8 mouse cellular contexts compared by ENCODE assay signal in the genomic region with DNA sequence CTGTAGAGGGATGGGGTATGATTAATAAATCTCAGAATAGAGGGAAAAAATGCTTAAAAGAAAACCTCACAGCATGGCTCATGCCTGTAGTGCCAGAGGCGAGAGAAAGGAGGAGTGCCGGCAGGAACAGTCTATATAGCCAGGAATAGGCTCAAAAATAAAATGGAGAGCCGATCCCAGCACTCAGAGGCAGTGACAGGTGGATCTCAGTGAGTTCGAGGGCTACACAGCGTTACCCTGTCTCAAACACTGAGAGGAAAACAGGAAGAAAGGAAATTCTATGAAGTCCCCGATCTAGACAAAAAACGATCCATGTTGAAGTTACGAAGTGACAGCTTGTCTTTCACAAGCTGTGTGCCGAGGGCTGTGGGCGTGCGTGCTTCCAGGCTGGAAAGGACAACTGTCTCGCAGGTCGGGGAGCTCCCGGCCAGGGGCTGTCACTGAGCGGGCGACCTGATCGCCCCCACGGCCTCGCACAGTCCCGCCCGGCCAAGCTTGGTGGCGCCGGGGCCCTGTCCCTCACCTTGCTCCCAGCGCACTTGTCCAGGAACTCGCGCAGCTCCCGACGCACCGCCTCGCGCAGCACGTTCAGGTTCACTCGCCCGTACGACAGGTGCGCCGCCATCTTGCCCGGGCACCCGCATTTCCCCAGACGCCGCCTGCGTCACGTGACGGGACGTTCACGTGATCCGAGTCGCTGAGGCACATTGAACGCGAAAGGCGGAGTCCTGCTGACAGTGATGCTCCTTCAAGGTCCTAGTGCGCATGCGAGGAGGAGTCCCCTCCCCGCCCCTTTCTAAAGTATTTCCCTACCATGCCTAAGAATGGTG. TPM values are rescaled to one million over a fixed set of nuclear protein-coding genes. Genes with fewer than 3 reads are reported as not detected.
DNase-seq lines count a peak whose midpoint lies in the region; ATAC-seq and TF ChIP-seq lines count a peak whose summit lies in the region.

A gene (minus strand): TSS at position 682 of the 830 bp plus-strand sequence.

- TF ChIP-seq CTCF in heart, adult 2 months (IDR thresholded peaks at IDR 0.05) = no peak

- H3K4me3 ChIP-seq in embryonic facial prominence, embryonic 14.5 days (ENCODE audit: low read depth, low read length) = peak within 1 kb of the TSS; percentile 98
- H3K4me3 ChIP-seq in heart, adult 2 months = peak within 1 kb of the TSS; percentile 66
- H3K4me3 ChIP-seq in limb, embryonic 13.5 days = peak within 1 kb of the TSS; percentile 96
- peak within 1 kb of the TSS; percentile 92 for H3K4me3 ChIP-seq in midbrain, embryonic 16.5 days (ENCODE audit: low read depth, low read length)

- no peak within 1 kb of the TSS; the same call in 1 of the 2 replicates for H3K27ac ChIP-seq in embryonic facial prominence, embryonic 14.5 days (replicated peaks; ENCODE audit: low read depth, low read length)
- H3K27ac ChIP-seq in heart, adult 2 months = peak within 1 kb of the TSS; percentile 86
- peak within 1 kb of the TSS; percentile 52; the same call in 1 of the 2 replicates for H3K27ac ChIP-seq in limb, embryonic 13.5 days
- H3K27ac ChIP-seq in midbrain, embryonic 16.5 days (ENCODE audit: low read length) = peak within 1 kb of the TSS; percentile 86

- H3K9ac ChIP-seq in embryonic facial prominence, embryonic 14.5 days (ENCODE audit: low read depth, low read length) = peak within 1 kb of the TSS; percentile 85
- H3K9ac ChIP-seq in heart, adult 2 months (ENCODE audit: low read depth, low read length) = peak within 1 kb of the TSS; percentile 98
- H3K9ac ChIP-seq in limb, embryonic 13.5 days = peak within 1 kb of the TSS; percentile 82
- peak within 1 kb of the TSS; percentile 90 for H3K9ac ChIP-seq in midbrain, embryonic 16.5 days (ENCODE audit: low read depth, low read length)

- ATAC-seq in embryonic facial prominence, embryonic 14.5 days (ENCODE audit: low read depth) = peak; percentile 95
- ATAC-seq in limb, embryonic 13.5 days (ENCODE audit: low FRiP score, low read depth) = peak; percentile 89
- peak; percentile 91 for ATAC-seq in midbrain, embryonic 16.5 days

- peak within 1 kb of the TSS; percentile 93 for H3K4me2 ChIP-seq in embryonic facial prominence, embryonic 14.5 days (ENCODE audit: low read depth, low read length)
- H3K4me2 ChIP-seq in limb, embryonic 13.5 days (replicated peaks) = peak within 1 kb of the TSS; percentile 92
- peak within 1 kb of the TSS; percentile 84 for H3K4me2 ChIP-seq in midbrain, embryonic 16.5 days (ENCODE audit: low read length)

- peaks cover 19% of the 10 kb centered on the region for H3K36me3 ChIP-seq in embryonic facial prominence, embryonic 14.5 days (ENCODE audit: control insufficient read depth, insufficient read depth, low read length)
- H3K36me3 ChIP-seq in heart, adult 2 months (ENCODE audit: control insufficient read depth, insufficient read depth, low read length) = no peaks in the 10 kb centered on the region
- peaks cover 26% of the 10 kb centered on the region for H3K36me3 ChIP-seq in limb, embryonic 13.5 days
- H3K36me3 ChIP-seq in midbrain, embryonic 16.5 days (ENCODE audit: control insufficient read depth, insufficient read depth, low read length) = peaks cover 10% of the 10 kb centered on the region; the same call in 1 of the 2 replicates

- DNase-seq in 3T3-L1 (ENCODE audit: low read depth, low spot score) = peak; percentile 99
- peak; percentile 94 to 99 for DNase-seq in adrenal gland, postnatal 4 days (ENCODE audit: low spot score in 2 of 2)
- DNase-seq in embryonic facial prominence, embryonic 14.5 days (ENCODE audit: low spot score) = peak; percentile 99
- DNase-seq in heart, adult 2 months = peak; percentile 96 to 97
- DNase-seq in kidney, adult 8-10 months = peak; percentile 98
- peak; percentile 93 to 98 for DNase-seq in spleen, postnatal 10 days (ENCODE audit: low spot score in 2 of 2)

- TF ChIP-seq POLR2A in heart, adult 2 months (IDR thresholded peaks at IDR 0.05; ENCODE audit: insufficient read depth, low read depth, low read length) = peak; percentile 91

- intact Hi-C loops in heart, adult 2 months (cut with DNase I) = no loop called here

- no peaks in the 10 kb centered on the region for H3K9me3 ChIP-seq in embryonic facial prominence, embryonic 14.5 days (ENCODE audit: control insufficient read depth, low read length)
- H3K9me3 ChIP-seq in limb, embryonic 13.5 days = no peaks in the 10 kb centered on the region
- H3K9me3 ChIP-seq in midbrain, embryonic 16.5 days (replicated peaks; ENCODE audit: control insufficient read depth, low read length, poor library complexity, severe bottlenecking) = no peaks in the 10 kb centered on the region

- 2% methylated on average over 42 of the region's 54 CpGs for WGBS in embryonic facial prominence, embryonic 14.5 days
- WGBS in heart, adult 2 months = under 1% methylated on average over 54 of the region's 54 CpGs
- under 1% methylated on average over 54 of the region's 54 CpGs for WGBS in limb, embryonic 13.5 days
- WGBS in midbrain, embryonic 16.5 days = under 1% methylated on average over 54 of the region's 54 CpGs

- peaks cover 6% of the 10 kb centered on the region; the same call in 1 of the 2 replicates for H3K4me1 ChIP-seq in embryonic facial prominence, embryonic 14.5 days (ENCODE audit: control insufficient read depth, insufficient read depth, low read length)
- no peaks in the 10 kb centered on the region for H3K4me1 ChIP-seq in heart, adult 2 months (ENCODE audit: control insufficient read depth, insufficient read depth, low read length)
- peaks cover 10% of the 10 kb centered on the region for H3K4me1 ChIP-seq in limb, embryonic 13.5 days
- peaks cover 10% of the 10 kb centered on the region for H3K4me1 ChIP-seq in midbrain, embryonic 16.5 days (ENCODE audit: control insufficient read depth, insufficient read depth, low read length)

- no peaks in the 10 kb centered on the region for H3K27me3 ChIP-seq in embryonic facial prominence, embryonic 14.5 days (replicated peaks; ENCODE audit: control insufficient read depth, insufficient read depth, low read length)
- H3K27me3 ChIP-seq in heart, adult 2 months (ENCODE audit: control insufficient read depth, insufficient read depth, low read length) = no peaks in the 10 kb centered on the region
- no peaks in the 10 kb centered on the region for H3K27me3 ChIP-seq in limb, embryonic 13.5 days
- no peaks in the 10 kb centered on the region for H3K27me3 ChIP-seq in midbrain, embryonic 16.5 days (ENCODE audit: control insufficient read depth, insufficient read depth, low read depth, low read length)

- H3K79me2 ChIP-seq in heart, adult 2 months (replicated peaks; ENCODE audit: control insufficient read depth, insufficient read depth, low read length) = peaks cover 4% of the 10 kb centered on the region; the same call in 1 of the 2 replicates

- peak; percentile 92 for TF ChIP-seq EP300 in heart, adult 2 months (IDR thresholded peaks at IDR 0.05; ENCODE audit: insufficient read depth, low read depth, low read length)

RNA-seq across cellular contexts. Expression of the gene that starts here (rescaled TPM):
- total RNA-seq in adrenal gland, postnatal 4 days (2021) = 10 to 100 TPM; 53.5 to 55.4 TPM
- 23.8 and 30.2 TPM in 2 replicates for polyA plus RNA-seq in embryonic facial prominence, embryonic 14.5 days (2014; fragmentation: Nextera tagmentation; extraction: Ambion mirVana)
- total RNA-seq in heart, adult 2 months (2021) = 10 to 100 TPM; 26.2 to 32.1 TPM
- polyA plus RNA-seq in heart, adult 2 months (2012; rRNA removed) = 13.0 and 19.9 TPM in 2 replicates
- 27.3 and 27.4 TPM in 2 replicates for polyA plus RNA-seq in limb, embryonic 13.5 days (2015; fragmentation: Nextera tagmentation; extraction: Ambion mirVana)
- polyA plus RNA-seq in midbrain, embryonic 16.5 days (2015; fragmentation: Nextera tagmentation; extraction: Ambion mirVana) = 44.7 and 44.8 TPM in 2 replicates
